Mouse (Mus musculus) myocyte (in vitro differentiated cells): Measurements from ENCODE around the gene Gbx1. TPM values are rescaled to one million over a fixed set of nuclear protein-coding genes. Genes with fewer than 3 reads are reported as not detected.
A peak's percentile ranks its signal among the peaks of the same experiment; 100 is the strongest.

Experiments
- H3K27me3 ChIP-seq: one replicate; pipeline ENCODE4 v1.6.1; 2011; ENCODE audit not compliant: control insufficient read depth, insufficient read depth, insufficient read length
- H3K36me3 ChIP-seq: one replicate; pipeline ENCODE4 v1.6.1; 2011; ENCODE audit not compliant: control insufficient read depth, insufficient read depth
- H3K4me2 ChIP-seq: one replicate; pipeline ENCODE4 v1.6.1; 2011; ENCODE audit warnings: low read depth, control low read depth
- H3K4me3 ChIP-seq: one replicate; pipeline ENCODE4 v1.5.1; 2011; ENCODE audit warnings: mild to moderate bottlenecking, control low read depth, moderate library complexity
- H3K79me2 ChIP-seq: one replicate; pipeline ENCODE4 v1.6.1; 2011; ENCODE audit not compliant: control insufficient read depth, insufficient read depth
- H3ac ChIP-seq: one replicate; pipeline ENCODE4 v1.6.1; 2011; ENCODE audit not compliant: control insufficient read depth, insufficient read length
- CEBPB ChIP-seq: IDR thresholded peaks from 2 replicates; pipeline ENCODE4 v1.6.1; 2011; ENCODE audit warnings: mild to moderate bottlenecking, moderate library complexity; ENCODE audit not compliant: poor library complexity, insufficient read depth, severe bottlenecking
- E2F4 ChIP-seq: IDR thresholded peaks from one replicate; pipeline ENCODE4 v1.6.1; 2011; ENCODE audit warnings: mild to moderate bottlenecking, control low read depth, moderate library complexity; ENCODE audit not compliant: insufficient read depth
- MAX ChIP-seq: IDR thresholded peaks from one replicate; pipeline ENCODE4 v1.6.1; 2011; ENCODE audit warnings: low read depth, mild to moderate bottlenecking, control low read depth
- MYOD1 ChIP-seq, 3 experiments: IDR thresholded peaks; one replicate each; pipeline ENCODE4 v1.6.1; 2011; ENCODE audit warnings: control low read depth in 2 of 3, low read depth in 2 of 3, mild to moderate bottlenecking in 2 of 3, moderate library complexity in 1 of 3; ENCODE audit not compliant: insufficient read length in 2 of 3, control insufficient read depth in 1 of 3
- MYOG ChIP-seq, 3 experiments: IDR thresholded peaks; one replicate each; pipeline ENCODE4 v1.6.1; 2011; ENCODE audit warnings: control low read depth in 2 of 3, low read depth in 2 of 3, mild to moderate bottlenecking in 2 of 3; ENCODE audit not compliant: insufficient read length in 2 of 3, control insufficient read depth in 1 of 3, insufficient read depth in 1 of 3
- POLR2A ChIP-seq: IDR thresholded peaks from one replicate; pipeline ENCODE4 v1.6.1; 2011; ENCODE audit warnings: low read depth, mild to moderate bottlenecking, control low read depth, moderate library complexity; ENCODE audit not compliant: insufficient read length
- POLR2AphosphoS2 ChIP-seq: IDR thresholded peaks from one replicate; pipeline ENCODE4 v1.6.1; 2011; ENCODE audit warnings: low read depth, control low read depth; ENCODE audit not compliant: insufficient read length
- REST ChIP-seq: IDR thresholded peaks from one replicate; pipeline ENCODE4 v1.6.1; 2011; ENCODE audit warnings: mild to moderate bottlenecking, control low read depth, moderate library complexity; ENCODE audit not compliant: insufficient read depth, insufficient read length
- SRF ChIP-seq: IDR thresholded peaks from one replicate; pipeline ENCODE4 v1.6.1; 2011; ENCODE audit warnings: low read depth; ENCODE audit not compliant: control insufficient read depth, insufficient read length
- TCF12 ChIP-seq: IDR thresholded peaks from one replicate; pipeline ENCODE4 v1.6.1; 2011; ENCODE audit warnings: mild to moderate bottlenecking, control low read depth; ENCODE audit not compliant: poor library complexity, insufficient read depth, severe bottlenecking
- TCF3 ChIP-seq: IDR thresholded peaks from one replicate; pipeline ENCODE4 v1.6.1; 2011; ENCODE audit warnings: low read depth, control low read depth; ENCODE audit not compliant: insufficient read length
- USF1 ChIP-seq: IDR thresholded peaks from one replicate; pipeline ENCODE4 v1.6.1; 2011; ENCODE audit warnings: low read depth, mild to moderate bottlenecking, control low read depth, moderate library complexity
- polyA plus RNA-seq: library from polyadenylated mRNA; unstranded; fragments of >200 nt; fragmentation: generic; extraction: Trizol; gene quantifications from one replicate; pipeline ENCODE4 v1.2.1, GENCODE M21; 2012; ENCODE audit warnings: missing spikeins

The Gbx1 gene
- polyA plus RNA-seq, 1 experiment, result 2.5 TPM

- no peak overlapping the region for H3ac ChIP-seq
- no peaks in the 10 kb centered on the region for H3K27me3 ChIP-seq
- no peak overlapping the region for H3K4me2 ChIP-seq
- no peaks in the 10 kb centered on the region for H3K79me2 ChIP-seq
- H3K4me3 ChIP-seq, result no peak overlapping the region
- H3K36me3 ChIP-seq, result no peaks in the 10 kb centered on the region
- TF ChIP-seq CEBPB (no peak), SRF (no peak), POLR2A (no peak), E2F4 (no peak), MYOD1 (IDR thresholded peaks at IDR 0.05; ENCODE audit: control insufficient read depth in 1 of 3, insufficient read length in 2 of 3, low read depth in 2 of 3) (no peak), TCF3 (no peak), REST (no peak), MAX (no peak), TCF12 (no peak), USF1 (no peak), POLR2AphosphoS2 (no peak), MYOG (IDR thresholded peaks at IDR 0.05; ENCODE audit: control insufficient read depth in 1 of 3, insufficient read depth in 1 of 3, insufficient read length in 2 of 3, low read depth in 2 of 3) (no peak)
Measured at GRCm38 (mm10) chr5:24502786-24503185, 24.2 kb downstream of the Gbx1 start.

DNA sequence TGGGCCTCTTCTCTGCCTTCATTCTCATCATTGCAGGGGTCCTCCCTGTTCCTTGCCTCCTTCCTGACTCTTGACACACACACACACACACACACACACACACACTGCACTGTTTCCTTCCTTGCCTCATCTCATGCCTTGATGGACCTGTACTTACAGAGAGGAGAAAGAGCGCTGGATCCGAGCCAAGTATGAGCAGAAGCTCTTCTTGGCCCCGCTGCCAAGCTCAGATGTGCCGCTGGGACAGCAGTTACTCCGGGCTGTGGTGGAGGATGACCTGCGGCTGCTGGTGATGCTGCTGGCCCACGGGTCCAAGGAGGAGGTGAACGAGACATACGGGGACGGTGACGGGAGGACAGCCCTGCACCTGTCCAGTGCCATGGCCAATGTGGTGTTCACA is 26.2 kb downstream of the Gbx1 start:
- Histone ChIP-seq H3K4me3 (no peak overlapping the region), H3K79me2 (no peaks in the 10 kb centered on the region), H3K4me2 (no peak overlapping the region), H3K36me3 (no peaks in the 10 kb centered on the region), H3ac (no peak overlapping the region), H3K27me3 (no peaks in the 10 kb centered on the region)
- TF ChIP-seq MYOG (IDR thresholded peaks at IDR 0.05; ENCODE audit: control insufficient read depth in 1 of 3, insufficient read depth in 1 of 3, insufficient read length in 2 of 3, low read depth in 2 of 3) (no peak), MYOD1 (IDR thresholded peaks at IDR 0.05; ENCODE audit: control insufficient read depth in 1 of 3, insufficient read length in 2 of 3, low read depth in 2 of 3) (peak in 2 of 3 experiments; percentile 23 to 24), POLR2AphosphoS2 (peak; percentile 60), MAX (no peak)

DNA sequence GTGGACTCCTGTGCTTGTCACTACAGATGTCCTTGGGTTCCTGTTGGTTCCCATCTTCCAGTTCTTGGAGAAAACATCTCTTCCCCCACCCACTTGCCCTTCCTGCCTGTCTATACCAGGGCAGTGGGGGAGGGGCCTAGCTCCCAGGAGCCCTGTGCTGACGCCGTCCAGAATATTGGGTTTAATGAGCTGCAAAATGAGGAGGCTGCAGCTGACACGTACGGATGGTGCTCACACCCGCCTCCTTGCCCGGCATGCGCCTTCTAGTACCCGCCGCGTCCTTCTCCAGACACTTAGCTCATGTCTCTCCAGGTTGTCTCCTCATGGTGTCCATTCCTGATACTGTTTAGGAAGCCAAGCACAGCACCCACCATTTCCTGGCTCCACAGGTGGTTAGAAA is 27.9 kb downstream of the Gbx1 start:
- H3K4me2 ChIP-seq, result no peak overlapping the region
- no peak for TF ChIP-seq USF1
- TF ChIP-seq SRF, result no peak
- TF ChIP-seq MYOG (IDR thresholded peaks at IDR 0.05; ENCODE audit: control insufficient read depth in 1 of 3, insufficient read depth in 1 of 3, insufficient read length in 2 of 3, low read depth in 2 of 3), result no peak
- TF ChIP-seq MAX, result no peak
- TF ChIP-seq TCF12, result no peak
- no peak for TF ChIP-seq E2F4
- no peak for TF ChIP-seq REST
- no peak for TF ChIP-seq POLR2AphosphoS2
- no peak for TF ChIP-seq CEBPB
- H3K4me3 ChIP-seq, result no peak overlapping the region
- H3K36me3 ChIP-seq, result peaks cover 10% of the 10 kb centered on the region
- no peak overlapping the region for H3ac ChIP-seq
- H3K27me3 ChIP-seq, result no peaks in the 10 kb centered on the region
- H3K79me2 ChIP-seq, result no peaks in the 10 kb centered on the region

GRCm38 (mm10) chr5:24497526-24497925 is 29.5 kb downstream of the Gbx1 start:
- H3K36me3 ChIP-seq, result peaks cover 10% of the 10 kb centered on the region
- H3K4me3 ChIP-seq, result no peak overlapping the region
- H3K79me2 ChIP-seq, result no peaks in the 10 kb centered on the region
- H3K27me3 ChIP-seq, result no peaks in the 10 kb centered on the region
- no peak overlapping the region for H3ac ChIP-seq
- TF ChIP-seq E2F4 (no peak), USF1 (no peak), CEBPB (no peak), REST (no peak), SRF (no peak), MYOG (IDR thresholded peaks at IDR 0.05; ENCODE audit: control insufficient read depth in 1 of 3, insufficient read depth in 1 of 3, insufficient read length in 2 of 3, low read depth in 2 of 3) (no peak), MYOD1 (IDR thresholded peaks at IDR 0.05; ENCODE audit: control insufficient read depth in 1 of 3, insufficient read length in 2 of 3, low read depth in 2 of 3) (no peak)
- H3K4me2 ChIP-seq, result no peak overlapping the region

GRCm38 (mm10) chr5:24496756-24497155 is 30.2 kb downstream of the Gbx1 start:
- H3K4me2 ChIP-seq, result no peak overlapping the region
- H3K36me3 ChIP-seq, result peaks cover 10% of the 10 kb centered on the region
- no peak overlapping the region for H3K4me3 ChIP-seq
- H3ac ChIP-seq, result no peak overlapping the region
- no peaks in the 10 kb centered on the region for H3K27me3 ChIP-seq
- H3K79me2 ChIP-seq, result no peaks in the 10 kb centered on the region
- no peak for TF ChIP-seq TCF3
- no peak for TF ChIP-seq E2F4
- TF ChIP-seq POLR2AphosphoS2, result no peak
- TF ChIP-seq SRF, result no peak
- TF ChIP-seq MAX, result no peak
- TF ChIP-seq POLR2A, result no peak
- TF ChIP-seq TCF12, result no peak
- TF ChIP-seq REST, result no peak
- TF ChIP-seq USF1, result no peak
- no peak for TF ChIP-seq CEBPB
- TF ChIP-seq MYOD1 (IDR thresholded peaks at IDR 0.05; ENCODE audit: control insufficient read depth in 1 of 3, insufficient read length in 2 of 3, low read depth in 2 of 3), result no peak
- TF ChIP-seq MYOG (IDR thresholded peaks at IDR 0.05; ENCODE audit: control insufficient read depth in 1 of 3, insufficient read depth in 1 of 3, insufficient read length in 2 of 3, low read depth in 2 of 3), result no peak
